Mouse (Mus musculus) liver, postnatal 0 days (tissue): ENCODE measurements around the gene Bcdin3d.

Experiments used
- CTCF ChIP-seq: sonication (generic); IDR thresholded peaks from 2 replicates; pipeline ENCODE4 v1.5.1; 2016; ENCODE audit warnings: antibody characterized with exemption, low read depth
- EP300 ChIP-seq: IDR thresholded peaks from 2 replicates; pipeline ENCODE4 v1.6.1; 2016; ENCODE audit warnings: antibody characterized with exemption, low read depth, mild to moderate bottlenecking

DNA sequence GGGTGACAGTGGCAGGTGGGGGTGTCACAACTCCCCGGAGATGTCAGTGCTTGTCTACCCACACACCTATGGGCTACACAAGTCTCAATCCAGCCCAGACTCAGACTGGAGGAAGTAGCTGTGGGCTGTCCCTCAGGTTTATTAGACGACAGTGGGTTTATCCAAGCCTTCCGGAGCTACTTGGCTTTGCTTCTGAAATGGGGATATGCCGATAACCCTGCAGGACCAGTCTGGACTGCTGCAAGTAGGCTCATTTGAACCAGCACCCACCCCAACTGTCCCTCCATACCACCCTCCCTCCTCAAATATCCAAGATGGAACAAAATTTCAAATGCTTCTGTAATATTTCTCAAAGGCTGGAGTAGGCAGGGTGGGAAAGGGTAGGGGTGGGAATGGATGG lies 23.8 kb upstream of the Bcdin3d start:
- no peak for TF ChIP-seq CTCF
- TF ChIP-seq EP300, result no peak
